Mouse (Mus musculus) cerebellum, adult 18-20 months (tissue): ENCODE measurements at regions not wholly inside any gene's neighbourhood (a gene's known extent, or its start where the extent isn't known, plus 50 kb on each side); places are given as distances from the start of the nearest gene placed in this dataset.
A peak's percentile ranks its signal among the peaks of the same experiment; 100 is the strongest.

Experiments used
- DNase-seq, 2 experiments: peaks; one replicate each; pipeline ENCODE4 v3.0.0; 2021

- peak in 1 of 2 experiments; percentile 6 for DNase-seq
Measured at GRCm38 (mm10) chr17:92077041-92077440, 984.2 kb upstream of the Nrxn1 start.
